Mouse (Mus musculus) liver, embryonic 14.5 days (tissue): Measurements from ENCODE around the gene Naa80. TPM values are rescaled to one million over a fixed set of nuclear protein-coding genes. Genes with fewer than 3 reads are reported as not detected.

Source experiments
- ATAC-seq: fragments of 200-750 bp; cut with Nextera tagmentation; 2 replicates; pipeline ENCODE4 v1.8.0; 2017; ENCODE audit warnings: moderate number of reproducible peaks, mild to moderate bottlenecking, moderate library complexity; ENCODE audit not compliant: insufficient read depth
- DNase-seq, 3 experiments: peaks; one replicate each; pipeline ENCODE4 v3.0.0-alpha.2; 2012 to 2013; ENCODE audit warnings: low read depth in 3 of 3, low spot score in 3 of 3
- H3K27ac ChIP-seq: fragments of 300-500 bp; sonication (generic); 2 replicates; pipeline ENCODE4 v1.5.1; 2014; ENCODE audit warnings: moderate library complexity, mild to moderate bottlenecking, control low read depth, inconsistent platforms
- H3K27me3 ChIP-seq: fragments of 300-500 bp; sonication (generic); 2 replicates; pipeline ENCODE4 v1.6.1; 2014; ENCODE audit warnings: mild to moderate bottlenecking, low read length, moderate library complexity; ENCODE audit not compliant: control insufficient read depth, insufficient read depth
- H3K36me3 ChIP-seq: fragments of 300-500 bp; sonication (generic); replicated peaks from 2 replicates; pipeline ENCODE4 v1.6.1; 2014; ENCODE audit warnings: low read depth; ENCODE audit not compliant: control insufficient read depth, insufficient read depth
- H3K4me1 ChIP-seq, 2 experiments: fragments of 200-500 bp in 1 of 2; fragments of 300-500 bp in 1 of 2; sonication (generic) in 1 of 2; replicated peaks; 2 replicates each; pipeline ENCODE4 v1.6.1; 2012 to 2014; ENCODE audit warnings: antibody characterized with exemption in 1 of 2, inconsistent platforms in 1 of 2, low read length in 1 of 2; ENCODE audit not compliant: control insufficient read depth in 2 of 2, insufficient read depth in 2 of 2
- H3K4me2 ChIP-seq: fragments of 300-500 bp; sonication (generic); 2 replicates; pipeline ENCODE4 v1.6.1; 2014; ENCODE audit warnings: low read depth, mild to moderate bottlenecking, control low read depth, moderate library complexity
- H3K4me3 ChIP-seq, 2 experiments: fragments of 200-500 bp in 1 of 2; fragments of 300-500 bp in 1 of 2; sonication (generic) in 1 of 2; 2 replicates each; pipeline ENCODE4 v1.5.1; 2012 to 2014; ENCODE audit warnings: low read depth in 2 of 2, low read length in 2 of 2, mild to moderate bottlenecking in 2 of 2, control low read depth in 1 of 2, inconsistent platforms in 1 of 2, moderate library complexity in 1 of 2; ENCODE audit not compliant: insufficient read depth in 1 of 2
- H3K9ac ChIP-seq: fragments of 300-500 bp; sonication (generic); replicated peaks from 2 replicates; pipeline ENCODE4 v1.6.1; 2014; ENCODE audit warnings: mild to moderate bottlenecking, control low read depth, moderate library complexity
- H3K9me3 ChIP-seq: fragments of 300-500 bp; sonication (generic); 2 replicates; pipeline ENCODE4 v1.6.1; 2016; ENCODE audit warnings: low read length, mixed read lengths; ENCODE audit not compliant: control insufficient read depth
- CTCF ChIP-seq: IDR thresholded peaks from 2 replicates; pipeline ENCODE4 v1.5.1; 2016; ENCODE audit warnings: antibody characterized with exemption, low read depth, control low read depth
- EP300 ChIP-seq: IDR thresholded peaks from 2 replicates; pipeline ENCODE4 v1.6.1; 2016; ENCODE audit warnings: antibody characterized with exemption, low read depth
- WGBS: fragments of 180-500 bp; shearing (Covaris S2); extraction: QIAGEN DNeasy Blood & Tissue Kit; methylation state at CpG from one replicate; pipeline ENCODE4 v1.1.7; 2014; ENCODE audit not compliant: insufficient replicate concordance; 5-methylcytosine and 5-hydroxymethylcytosine counted together
- polyA plus RNA-seq, 2 experiments: library from polyadenylated mRNA; depleted of rRNA in 1 of 2; stranded (reverse) in 1 of 2; unstranded in 1 of 2; fragments of >200 nt; fragmentation: Nextera tagmentation in 1 of 2; extraction: Ambion mirVana in 1 of 2; gene quantifications; 2 replicates each; pipeline versions ENCODE4 v1.2.1 to v1.2.3; 2012 to 2014

The Naa80 gene
- polyA plus RNA-seq, 2 experiments, result 8.9 to 11.4 TPM

DNA sequence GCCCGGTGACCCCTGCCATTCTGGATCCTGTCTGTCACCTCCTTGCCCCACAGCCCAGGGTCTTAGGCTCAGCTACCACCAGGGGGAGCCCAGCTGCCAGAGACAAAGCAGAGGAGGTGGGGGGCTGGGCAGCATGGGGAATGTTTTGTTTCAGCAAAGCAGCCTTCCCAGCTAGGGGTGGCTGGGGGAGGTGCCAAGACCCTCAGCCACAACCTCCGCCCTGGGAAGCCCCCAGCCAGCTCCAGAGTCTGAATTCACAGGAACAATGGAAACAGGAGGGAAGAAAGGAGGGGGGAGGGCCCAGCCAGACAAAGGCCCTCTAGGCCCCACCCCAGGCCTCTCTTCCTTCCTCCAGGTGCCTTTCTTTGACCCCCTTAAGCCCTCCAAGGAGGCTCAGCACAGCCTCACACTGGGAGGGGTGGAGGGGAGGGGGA, 48.2 kb downstream of the Naa80 start:
- ATAC-seq (peak; percentile 41; the same call in 1 of the 2 replicates), DNase-seq (no peak)
- 0% methylated on average over 2 of the region's 2 CpGs for WGBS
- peaks cover 6% of the 10 kb centered on the region; the same call in 1 of the 2 replicates for H3K36me3 ChIP-seq
- peaks cover 25 to 33% of the 10 kb centered on the region in 2 experiments for H3K4me1 ChIP-seq
- H3K9ac ChIP-seq, result no peak overlapping the region
- H3K4me3 ChIP-seq, result no peak overlapping the region
- no peak overlapping the region for H3K27ac ChIP-seq
- H3K4me2 ChIP-seq, result peak overlapping the region; percentile 0; the same call in 1 of the 2 replicates
- no peaks in the 10 kb centered on the region for H3K27me3 ChIP-seq
- H3K9me3 ChIP-seq, result no peaks in the 10 kb centered on the region
- TF ChIP-seq EP300, result no peak
- TF ChIP-seq CTCF, result peak; percentile 97

DNA sequence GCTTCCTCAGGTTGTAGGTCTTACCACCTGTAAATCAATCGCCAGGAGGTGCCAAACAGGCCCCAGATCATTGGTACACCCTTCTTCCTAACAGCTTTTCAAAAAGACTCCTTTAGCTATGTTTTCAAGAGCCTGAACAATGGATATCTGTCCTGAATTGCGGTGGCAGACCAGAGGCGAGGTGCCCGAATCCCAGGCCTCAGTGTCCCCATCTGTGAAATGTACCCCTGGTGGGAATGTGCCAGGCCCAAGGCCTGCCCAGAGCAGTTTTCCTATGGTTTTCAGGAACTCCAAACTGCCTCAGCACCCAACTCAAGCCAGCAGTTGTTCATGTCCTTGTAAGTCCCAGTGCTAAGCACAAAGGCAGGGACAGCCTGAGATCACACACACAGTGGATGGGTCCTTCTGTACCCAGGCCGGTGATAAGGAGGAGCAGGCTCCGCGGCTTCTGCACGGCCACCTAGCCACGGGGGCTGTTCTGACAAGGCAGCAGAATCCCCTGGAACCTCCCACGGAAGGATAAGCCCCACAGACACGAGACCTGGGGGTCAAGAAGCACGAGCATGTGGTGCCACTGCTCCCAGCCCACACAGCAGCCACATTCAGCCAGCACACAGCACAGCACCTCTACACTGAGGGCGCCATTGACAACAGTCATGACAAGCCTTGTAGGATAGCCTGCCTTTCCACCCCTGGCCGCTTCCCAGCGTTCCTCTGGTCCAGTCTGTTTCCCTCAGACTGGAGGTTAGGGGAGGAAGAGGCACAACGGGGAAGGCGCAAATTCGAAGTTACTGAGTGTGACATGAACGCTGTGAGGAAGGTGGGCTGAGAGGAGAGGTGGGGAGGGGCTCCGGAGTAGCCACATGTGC, 48.9 kb downstream of the Naa80 start:
- Histone ChIP-seq H3K36me3 (peaks cover 6% of the 10 kb centered on the region; the same call in 1 of the 2 replicates), H3K27me3 (no peaks in the 10 kb centered on the region), H3K9ac (no peak overlapping the region; the same call in 1 of the 2 replicates), H3K4me2 (no peak overlapping the region), H3K27ac (no peak overlapping the region; the same call in 1 of the 2 replicates), H3K9me3 (no peaks in the 10 kb centered on the region), H3K4me3 (no peak overlapping the region), H3K4me1 (peaks cover 32 to 40% of the 10 kb centered on the region in 2 experiments)
- no peak for TF ChIP-seq CTCF
- TF ChIP-seq EP300, result no peak
- 46% methylated on average over 20 of the region's 20 CpGs for WGBS
- DNase-seq, result no peak
- no peak for ATAC-seq

DNA sequence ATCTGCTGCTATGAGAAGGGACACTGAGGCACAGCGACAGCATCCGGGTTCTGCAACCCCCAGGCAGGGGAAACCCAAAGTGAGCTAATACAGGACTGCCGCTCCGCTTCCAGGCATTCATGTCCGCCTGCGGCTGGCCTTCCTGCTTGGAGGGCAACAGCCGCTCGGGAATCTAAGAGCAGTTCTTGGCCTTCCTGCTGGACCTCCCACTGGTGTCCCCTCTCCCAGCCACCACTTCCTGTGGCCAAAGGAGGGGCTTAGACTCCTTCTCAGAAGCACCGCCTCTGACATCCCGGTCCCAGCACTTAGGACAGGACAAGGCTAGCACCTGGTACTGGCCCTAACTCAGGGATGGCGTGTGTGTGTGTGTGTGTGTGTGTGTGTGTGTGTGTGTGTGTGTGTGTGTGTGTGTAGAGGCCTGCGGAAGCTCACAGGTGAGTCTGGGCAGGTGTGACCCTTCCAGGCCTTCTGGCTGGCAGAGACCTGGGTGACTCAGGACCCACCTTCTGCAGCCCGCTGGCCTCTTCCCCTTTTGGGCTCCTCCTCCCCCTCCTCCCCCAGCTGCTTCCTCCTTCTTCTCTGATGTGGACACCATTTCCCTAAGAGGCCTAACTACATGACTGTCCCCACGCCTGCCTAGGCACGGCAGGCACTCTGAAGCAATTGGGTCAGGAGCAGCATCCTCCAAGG, 50.2 kb downstream of the Naa80 start:
- ATAC-seq (no peak), DNase-seq (no peak)
- H3K4me1 ChIP-seq, result peaks cover 37 to 45% of the 10 kb centered on the region in 2 experiments
- H3K4me2 ChIP-seq, result peak overlapping the region; percentile 13; the same call in 1 of the 2 replicates
- no peak overlapping the region for H3K9ac ChIP-seq
- 52% methylated on average over 14 of the region's 15 CpGs for WGBS
- 0 out of 2 replicates have a peak, but pooled peaks cover 6% of the 10 kb centered on the region for H3K36me3 ChIP-seq
- no peaks in the 10 kb centered on the region for H3K9me3 ChIP-seq
- no peak overlapping the region for H3K4me3 ChIP-seq
- TF ChIP-seq EP300 (no peak), CTCF (no peak)
- no peak overlapping the region for H3K27ac ChIP-seq
- no peaks in the 10 kb centered on the region for H3K27me3 ChIP-seq

DNA sequence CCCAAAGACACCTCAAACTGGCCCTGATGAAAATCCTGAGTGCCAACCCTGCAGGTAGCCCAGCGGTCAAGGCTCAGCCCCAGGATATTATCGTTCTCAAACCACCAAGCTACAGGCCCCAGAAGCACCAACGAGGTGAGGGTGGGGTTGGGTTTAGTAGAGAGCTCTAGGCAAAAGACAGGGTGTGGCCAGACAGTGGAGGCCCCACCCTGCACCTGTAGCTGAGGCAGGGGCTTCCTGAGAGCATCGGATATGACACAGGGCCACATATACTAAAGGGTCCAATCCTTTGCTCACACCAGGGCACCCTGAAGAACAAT, 50.7 kb downstream of the Naa80 start:
- Histone ChIP-seq H3K4me1 (peaks cover 41 to 44% of the 10 kb centered on the region in 2 experiments), H3K4me2 (peak overlapping the region; percentile 13; the same call in 1 of the 2 replicates), H3K27me3 (no peaks in the 10 kb centered on the region), H3K4me3 (no peak overlapping the region; a peak in 1 of 4 replicates), H3K27ac (no peak overlapping the region), H3K36me3 (0 out of 2 replicates have a peak, but pooled peaks cover 6% of the 10 kb centered on the region), H3K9ac (no peak overlapping the region), H3K9me3 (no peaks in the 10 kb centered on the region)
- DNase-seq (no peak), ATAC-seq (no peak)
- TF ChIP-seq CTCF (no peak), EP300 (no peak)
- 11% methylated on average over 4 of the region's 4 CpGs for WGBS
